Mouse (Mus musculus): ENCODE data around the gene Armc12.

DNA sequence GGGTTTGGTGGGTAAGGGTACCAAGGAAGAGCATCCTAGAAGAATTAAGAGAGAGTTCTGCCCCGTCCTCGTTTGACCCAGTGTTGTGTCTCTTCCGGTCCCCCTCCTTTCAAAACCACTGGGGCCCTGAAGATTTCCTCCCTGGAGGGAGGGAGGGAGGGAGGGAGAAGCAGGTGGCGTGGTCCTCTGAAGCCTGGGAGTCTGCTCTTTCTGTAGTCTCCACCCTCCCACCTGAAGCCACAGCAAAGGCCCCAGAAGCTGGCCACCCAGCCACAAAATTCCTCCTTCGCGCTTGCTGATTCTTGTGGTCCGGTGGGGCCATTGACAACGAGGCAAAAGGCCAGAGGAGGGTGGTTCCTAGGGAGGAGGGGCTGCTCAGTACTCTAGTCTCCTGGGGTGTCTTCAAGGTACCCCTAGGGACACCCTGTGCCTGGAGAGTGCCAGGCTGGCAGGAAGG is 12.0 kb upstream of the Armc12 start:
- no peak for TF ChIP-seq CTCF (IDR thresholded peaks at IDR 0.05; ENCODE audit: control insufficient read depth, insufficient read depth, insufficient read length)
- TF ChIP-seq MYOD1 (IDR thresholded peaks at IDR 0.05; ENCODE audit: control insufficient read depth, insufficient read length, low read depth): no peak
- no peak for TF ChIP-seq USF1 (IDR thresholded peaks at IDR 0.05; ENCODE audit: low read depth)

Data from C2C12 (cell line).